8 mouse cellular contexts compared by ENCODE assay signal in the genomic region with DNA sequence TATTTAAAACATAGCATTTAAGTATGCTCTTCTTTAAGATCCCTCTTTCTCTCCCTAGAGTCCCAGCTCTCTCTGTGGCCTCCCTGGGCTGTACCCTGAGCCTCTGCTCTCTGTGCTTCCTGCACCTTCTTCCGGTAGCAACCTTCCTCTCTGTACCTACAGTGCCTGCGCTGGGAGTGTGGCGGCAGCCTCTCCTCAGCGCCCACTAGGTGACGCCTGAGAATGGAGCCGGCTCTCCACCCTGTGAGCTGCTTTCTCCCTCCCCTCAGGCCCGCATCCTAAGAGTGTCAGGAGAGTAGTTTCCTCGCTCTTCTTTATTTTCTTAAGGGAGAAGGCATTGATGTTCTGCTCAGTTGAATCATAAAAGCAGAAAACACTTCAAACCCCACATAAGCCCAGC. TPM values are rescaled to one million over a fixed set of nuclear protein-coding genes. Genes with fewer than 3 reads are reported as not detected.
DNase-seq lines count a peak whose midpoint lies in the region; ATAC-seq lines count a peak whose summit lies in the region.

No protein-coding gene starts in this region.

- H3K27ac ChIP-seq in intestine, embryonic 15.5 days, result no peak overlapping the region

- H3K27me3 ChIP-seq in intestine, embryonic 15.5 days (replicated peaks), result no peaks in the 10 kb centered on the region

- H3K4me2 ChIP-seq in intestine, embryonic 15.5 days (replicated peaks), result no peak overlapping the region

- WGBS in intestine, embryonic 15.5 days, result 7% methylated on average over 8 of the region's 8 CpGs

- H3K36me3 ChIP-seq in intestine, embryonic 15.5 days, result no peaks in the 10 kb centered on the region

- peak; percentile 76; the same call in 1 of the 2 replicates for ATAC-seq in intestine, embryonic 15.5 days

- H3K9ac ChIP-seq in intestine, embryonic 15.5 days, result no peak overlapping the region

- H3K9me3 ChIP-seq in intestine, embryonic 15.5 days, result no peaks in the 10 kb centered on the region

- no peaks in the 10 kb centered on the region for H3K4me1 ChIP-seq in intestine, embryonic 15.5 days (replicated peaks)

- DNase-seq in cerebellum, postnatal 10 days, result peak; percentile 66 to 72
- no peak for DNase-seq in cerebellum, adult 9-10 months
- peak; percentile 16 for DNase-seq in thymus, postnatal 4 days
- DNase-seq in thymus, postnatal 36 days, result no peak
- peak; percentile 8 to 13 for DNase-seq in left cerebral cortex, adult 8-10 months (ENCODE audit: low spot score in 2 of 2)
- peak; percentile 25 for DNase-seq in retina, postnatal 1 day
- DNase-seq in B cell, adult 2 months, result no peak

- no peak overlapping the region for H3K4me3 ChIP-seq in intestine, embryonic 15.5 days (replicated peaks)

RNA-seq across cellular contexts. Expression of a gene that starts 41.2 kb away (rescaled TPM):
- 0.20 and 0.40 TPM in 2 replicates for polyA plus RNA-seq in intestine, embryonic 15.5 days (2015; fragmentation: Nextera tagmentation; extraction: Ambion mirVana)
- total RNA-seq in left cerebral cortex, adult 8-10 months (2022), result 1 to 10 TPM; 1.1 to 1.8 (median 1.6) TPM

Comparison
In these comparisons a context has a peak if more than half of its experiments do, and no peak if none do; other contexts are left out.
1. DNase-seq: peak in cerebellum, postnatal 10 days (2 of 2), thymus, postnatal 4 days (single experiment), left cerebral cortex, adult 8-10 months (2 of 2) and retina, postnatal 1 day (single experiment); none in cerebellum, adult 9-10 months (single experiment), thymus, postnatal 36 days (0 of 2) and B cell, adult 2 months (0 of 2).